Comparison of ENCODE assay signal across 14 mouse cellular contexts in genomic region chr5:115708930-115709329, GRCm38 (mm10).
"Had no signal": no experiment of that assay in that cellular context is flagged by ENCODE, and none has a peak within 500 bp of the region (broad histone marks: within the 10 kb centered on the region; RNA-seq: fewer than 3 reads in every experiment).

No protein-coding gene starts in this region.

- DNase-seq: cerebellum, adult 9-11 months; cerebellum, postnatal 10 days; cerebellum, postnatal 14 days; cerebellum, postnatal 25 days; cerebellum, postnatal 36 days; embryo, embryonic 11 days; forebrain, postnatal 0 days; gastrocnemius, adult 2 months; gastrocnemius, postnatal 10 days; gastrocnemius, postnatal 14 days; gastrocnemius, postnatal 25 days; gastrocnemius, postnatal 36 days; heart, adult 18-20 months; heart, adult 2 months had no signal
